Mouse (Mus musculus): Measurements from ENCODE around the gene Hspb7.

DNA sequence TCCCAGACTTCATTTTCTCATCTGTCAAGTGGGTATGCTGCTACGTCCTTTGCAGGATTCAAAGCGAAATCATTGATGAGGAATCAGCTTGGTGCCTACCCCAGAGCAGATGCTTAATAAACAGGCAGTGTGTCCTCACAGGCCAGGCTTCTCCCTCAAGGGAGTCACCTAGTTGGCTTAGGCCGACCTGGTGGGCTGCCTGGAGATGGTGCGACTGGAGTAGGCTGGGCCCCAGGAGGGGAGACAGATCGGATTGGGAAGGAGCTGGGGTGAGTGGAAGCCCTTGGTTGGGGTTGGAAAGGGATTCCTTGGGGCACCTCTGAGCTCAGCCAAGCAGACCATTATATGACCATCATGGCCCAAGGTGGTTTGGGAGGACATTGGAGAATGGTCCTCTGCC is 48.2 kb upstream of the Hspb7 start:
- no peak for TF ChIP-seq GABPA (IDR thresholded peaks at IDR 0.05; ENCODE audit: low read depth, low read length)
- no peak for TF ChIP-seq POLR2A (IDR thresholded peaks at IDR 0.05; ENCODE audit: control insufficient read depth in 1 of 2, insufficient read depth in 1 of 2, low read depth in 1 of 2, low read length in 2 of 2, poor library complexity in 1 of 2)
- TF ChIP-seq MYB (IDR thresholded peaks at IDR 0.05; ENCODE audit: low read depth, low read length), result no peak
- no peak for TF ChIP-seq CTCF (IDR thresholded peaks at IDR 0.05 in 2 of 3, conservative IDR thresholded peaks at IDR 0.05 in 1 of 3; ENCODE audit: control insufficient read depth in 1 of 3, insufficient read depth in 1 of 3, low read depth in 2 of 3, low read length in 3 of 3, poor library complexity in 1 of 3, severe bottlenecking in 1 of 3)
- no peak for TF ChIP-seq ELF1 (IDR thresholded peaks at IDR 0.05; ENCODE audit: low read depth, low read length)
- TF ChIP-seq ETS1 (IDR thresholded peaks at IDR 0.05; ENCODE audit: low read depth, low read length), result no peak
- no peak for TF ChIP-seq POLR2AphosphoS2 (IDR thresholded peaks at IDR 0.05; ENCODE audit: low read length)
- TF ChIP-seq EP300 (IDR thresholded peaks at IDR 0.05; ENCODE audit: low read depth in 1 of 2, low read length in 2 of 2), result no peak
- TF ChIP-seq MAFK (IDR thresholded peaks at IDR 0.05; ENCODE audit: borderline replicate concordance, low read depth, low read length), result no peak
- TF ChIP-seq KAT2A (conservative IDR thresholded peaks at IDR 0.05; ENCODE audit: low read depth, low read length), result no peak
- TF ChIP-seq MYC (IDR thresholded peaks at IDR 0.05; ENCODE audit: low read depth, low read length), result no peak

All from MEL (cell line).